Comparison of ENCODE assay signal across 13 mouse cellular contexts in genomic region chr5:114581486-114581885, GRCm38 (mm10). TPM values are rescaled to one million over a fixed set of nuclear protein-coding genes. Genes with fewer than 3 reads are reported as not detected.
DNase-seq lines count a peak whose midpoint lies in the region; ATAC-seq and TF ChIP-seq lines count a peak whose summit lies in the region.
"Had no signal": no experiment of that assay in that cellular context is flagged by ENCODE, and none has a peak within 500 bp of the region (broad histone marks: within the 10 kb centered on the region; RNA-seq: fewer than 3 reads in every experiment).

No protein-coding gene starts in this region.

- no peak overlapping the region for H3K4me2 ChIP-seq in kidney, embryonic 16.5 days (replicated peaks; ENCODE audit: low read depth, low read length)
- 0 out of 2 replicates have a peak overlapping the region, but pooled peaks have one; percentile 7 for H3K4me2 ChIP-seq in forebrain, embryonic 14.5 days (ENCODE audit: low read length)
- 0 out of 2 replicates have a peak overlapping the region, but pooled peaks have one; percentile 19 for H3K4me2 ChIP-seq in hindbrain, embryonic 14.5 days (replicated peaks)
- H3K4me2 ChIP-seq: embryonic facial prominence, embryonic 12.5 days; heart, embryonic 11.5 days; limb, embryonic 13.5 days; lung, embryonic 15.5 days had no signal

- no peak for TF ChIP-seq CTCF in brain, embryonic 14.5 days (IDR thresholded peaks at IDR 0.05; ENCODE audit: borderline replicate concordance, extremely low read depth, insufficient read depth, insufficient read length)

- no peaks in the 10 kb centered on the region for H3K27me3 ChIP-seq in kidney, embryonic 16.5 days (ENCODE audit: insufficient read depth, low read length)
- H3K27me3 ChIP-seq in forebrain, embryonic 14.5 days (replicated peaks; ENCODE audit: control insufficient read depth, insufficient read depth, low read length) = peaks cover 20% of the 10 kb centered on the region
- no peaks in the 10 kb centered on the region for H3K27me3 ChIP-seq in hindbrain, embryonic 14.5 days (ENCODE audit: control insufficient read depth, insufficient read depth, low read length)
- H3K27me3 ChIP-seq: lung, embryonic 15.5 days had no signal

- no peak overlapping the region; the same call in 1 of the 2 replicates for H3K9ac ChIP-seq in kidney, embryonic 16.5 days (replicated peaks; ENCODE audit: low read length)
- no peak overlapping the region for H3K9ac ChIP-seq in forebrain, embryonic 14.5 days (ENCODE audit: low read length)
- H3K9ac ChIP-seq in hindbrain, embryonic 14.5 days = no peak overlapping the region
- H3K9ac ChIP-seq: embryonic facial prominence, embryonic 12.5 days; limb, embryonic 13.5 days; lung, embryonic 15.5 days had no signal

- no peaks in the 10 kb centered on the region for H3K36me3 ChIP-seq in kidney, embryonic 16.5 days (ENCODE audit: insufficient read depth, low read length)
- H3K36me3 ChIP-seq in forebrain, embryonic 14.5 days (ENCODE audit: control insufficient read depth, insufficient read depth, low read length) = no peaks in the 10 kb centered on the region
- H3K36me3 ChIP-seq in hindbrain, embryonic 14.5 days (replicated peaks; ENCODE audit: control insufficient read depth, insufficient read depth) = no peaks in the 10 kb centered on the region
- H3K36me3 ChIP-seq: embryonic facial prominence, embryonic 12.5 days; limb, embryonic 13.5 days; lung, embryonic 15.5 days had no signal

- peaks cover 53% of the 10 kb centered on the region for H3K4me1 ChIP-seq in kidney, embryonic 16.5 days (ENCODE audit: insufficient read depth, low read length)
- H3K4me1 ChIP-seq in forebrain, embryonic 14.5 days (ENCODE audit: control insufficient read depth, insufficient read depth, low read length) = peaks cover 29% of the 10 kb centered on the region
- H3K4me1 ChIP-seq in hindbrain, embryonic 14.5 days (replicated peaks; ENCODE audit: control insufficient read depth, insufficient read depth, low read length) = peaks cover 59% of the 10 kb centered on the region

- no peak overlapping the region for H3K4me3 ChIP-seq in kidney, embryonic 16.5 days (ENCODE audit: low read length)
- H3K4me3 ChIP-seq in forebrain, embryonic 14.5 days (ENCODE audit: low read depth, low read length) = no peak overlapping the region
- H3K4me3 ChIP-seq in hindbrain, embryonic 14.5 days (replicated peaks; ENCODE audit: low read length) = no peak overlapping the region
- H3K4me3 ChIP-seq: embryonic facial prominence, embryonic 12.5 days; limb, embryonic 13.5 days; lung, embryonic 15.5 days had no signal

- no peaks in the 10 kb centered on the region for H3K9me3 ChIP-seq in kidney, embryonic 16.5 days (ENCODE audit: low read length)
- no peaks in the 10 kb centered on the region for H3K9me3 ChIP-seq in forebrain, embryonic 14.5 days (replicated peaks; ENCODE audit: control insufficient read depth, low read length)
- no peaks in the 10 kb centered on the region for H3K9me3 ChIP-seq in hindbrain, embryonic 14.5 days (ENCODE audit: control insufficient read depth, low read length)
- H3K9me3 ChIP-seq: embryonic facial prominence, embryonic 12.5 days; limb, embryonic 13.5 days; lung, embryonic 15.5 days had no signal

- 0 out of 2 replicates have a peak overlapping the region, but pooled peaks have one; percentile 29 for H3K27ac ChIP-seq in kidney, embryonic 16.5 days (ENCODE audit: low read length)
- H3K27ac ChIP-seq in forebrain, embryonic 14.5 days (ENCODE audit: low read depth, low read length) = no peak overlapping the region
- 0 out of 2 replicates have a peak overlapping the region, but pooled peaks have one; percentile 22 for H3K27ac ChIP-seq in hindbrain, embryonic 14.5 days
- H3K27ac ChIP-seq: embryonic facial prominence, embryonic 12.5 days; limb, embryonic 13.5 days; lung, embryonic 15.5 days had no signal

- WGBS in kidney, embryonic 16.5 days = 78% methylated on average over 12 of the region's 12 CpGs
- 33% methylated on average over 12 of the region's 12 CpGs for WGBS in forebrain, embryonic 14.5 days
- WGBS in hindbrain, embryonic 14.5 days = 60% methylated on average over 12 of the region's 12 CpGs

- no peak for DNase-seq in kidney, adult 11 months
- DNase-seq in brain, embryonic 14.5 days (ENCODE audit: low read depth) = peak; percentile 89
- DNase-seq in forebrain, embryonic 14.5 days (ENCODE audit: low spot score) = peak; percentile 82
- DNase-seq in hindbrain, embryonic 14.5 days (ENCODE audit: low spot score) = no peak
- DNase-seq in MN1 (ENCODE audit: low spot score) = no peak
- no peak for DNase-seq in heart, adult 11 months
- DNase-seq: thymus, adult 18-20 months had no signal

- no peak for ATAC-seq in kidney, embryonic 16.5 days (ENCODE audit: low FRiP score, low TSS enrichment)
- ATAC-seq in forebrain, embryonic 14.5 days = peak; percentile 38; the same call in 1 of the 2 replicates
- no peak for ATAC-seq in hindbrain, embryonic 14.5 days (ENCODE audit: low FRiP score)
- ATAC-seq in inflammation-experienced regulatory T-cells, adult 6 months = no peak

- no peak for TF ChIP-seq POLR2A in brain, embryonic 14.5 days (IDR thresholded peaks at IDR 0.05; ENCODE audit: borderline replicate concordance, extremely low read depth, insufficient read depth, insufficient read length, poor library complexity, severe bottlenecking)

RNA-seq across cellular contexts. Expression of gene Fam222a, which starts 13.7 kb away (rescaled TPM):
- 4.1 and 4.5 TPM in 2 replicates for polyA plus RNA-seq in kidney, embryonic 16.5 days (2015; fragmentation: Nextera tagmentation; extraction: Ambion mirVana)
- polyA plus RNA-seq in brain, embryonic 14.5 days (2012; rRNA removed) = 13.6 and 16.6 TPM in 2 replicates
- 4.5 and 5.0 TPM in 2 replicates for polyA plus RNA-seq in forebrain, embryonic 14.5 days (2014; fragmentation: Nextera tagmentation; extraction: Ambion mirVana)
- 6.6 and 6.7 TPM in 2 replicates for polyA plus RNA-seq in hindbrain, embryonic 14.5 days (2014; fragmentation: Nextera tagmentation; extraction: Ambion mirVana)
- polyA plus RNA-seq in inflammation-experienced regulatory T-cells, adult 6 months (2017; shearing (Covaris generic)) = not detected

Comparison
In these comparisons a context has a peak if more than half of its experiments do, and no peak if none do; other contexts are left out.
1. DNase-seq: peak in brain, embryonic 14.5 days (single experiment) and forebrain, embryonic 14.5 days (single experiment); none in kidney, adult 11 months (single experiment), hindbrain, embryonic 14.5 days (single experiment), MN1 (single experiment) and heart, adult 11 months (single experiment).